19 mouse cellular contexts compared by ENCODE assay signal in the genomic region with DNA sequence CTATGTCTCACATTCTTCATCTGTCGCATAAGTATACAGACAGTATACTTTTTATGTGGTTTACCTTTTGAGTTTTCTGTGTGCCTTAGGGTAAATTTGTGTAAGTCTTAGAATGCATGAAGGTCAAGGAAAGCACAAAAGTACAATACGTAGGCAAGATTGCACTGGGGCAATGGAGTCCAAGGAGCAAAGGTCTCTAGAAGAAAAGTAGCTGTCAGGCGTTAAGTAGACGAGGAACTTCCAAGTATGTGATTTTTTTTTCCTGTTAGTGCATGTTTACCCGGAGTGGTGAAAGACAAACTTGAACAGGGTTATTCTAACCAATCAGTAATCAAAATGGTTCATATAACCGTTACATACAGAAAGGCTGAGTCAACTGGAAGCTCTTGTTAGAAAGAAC.
"Had no signal": no experiment of that assay in that cellular context is flagged by ENCODE, and none has a peak within 500 bp of the region (broad histone marks: within the 10 kb centered on the region; RNA-seq: fewer than 3 reads in every experiment).

No protein-coding gene starts in this region.

- H3K4me3 ChIP-seq: midbrain, embryonic 10.5 days; midbrain, embryonic 12.5 days; myocyte; neural tube, embryonic 13.5 days; neural tube, embryonic 15.5 days had no signal

- H3K36me3 ChIP-seq: midbrain, embryonic 10.5 days; midbrain, embryonic 12.5 days; neural tube, embryonic 13.5 days; neural tube, embryonic 15.5 days had no signal

- H3K4me2 ChIP-seq: lung, embryonic 14.5 days; midbrain, embryonic 12.5 days; neural tube, embryonic 13.5 days; neural tube, embryonic 15.5 days had no signal

- H3K27ac ChIP-seq: midbrain, embryonic 10.5 days; midbrain, embryonic 12.5 days; neural tube, embryonic 13.5 days; neural tube, embryonic 15.5 days had no signal

- H3K4me1 ChIP-seq: midbrain, embryonic 10.5 days; midbrain, embryonic 12.5 days; neural tube, embryonic 13.5 days; neural tube, embryonic 15.5 days had no signal

- H3K9ac ChIP-seq: lung, embryonic 14.5 days; midbrain, embryonic 12.5 days; neural tube, embryonic 13.5 days; neural tube, embryonic 15.5 days had no signal

- H3K9me3 ChIP-seq: neural tube, embryonic 13.5 days; neural tube, embryonic 15.5 days had no signal

- H3K27me3 ChIP-seq: midbrain, embryonic 12.5 days; neural tube, embryonic 13.5 days; neural tube, embryonic 15.5 days had no signal

- ATAC-seq: midbrain, embryonic 16.5 days had no signal

- DNase-seq: lung, adult 18-20 months; lung, embryonic 14.5 days; lung, postnatal 10 days; lung, postnatal 4 days; midbrain, embryonic 14.5 days; retina, postnatal 1 day; right cerebral cortex, adult 18-20 months; right cerebral cortex, postnatal 25 days; right cerebral cortex, postnatal 4 days; spleen, adult 18-20 months; thymus, adult 2 months; thymus, postnatal 25 days; thymus, postnatal 4 days had no signal
